Mouse (Mus musculus) ES-E14 (cell line): ENCODE results near the gene Rnaset2a.

Experiments used
- CHD2 ChIP-seq: IDR thresholded peaks from 2 replicates; pipeline ENCODE4 v1.6.1; 2014; ENCODE audit warnings: mild to moderate bottlenecking, low read depth, low read length, inconsistent platforms
- HCFC1 ChIP-seq: IDR thresholded peaks from 2 replicates; pipeline ENCODE4 v1.6.1; 2012; ENCODE audit warnings: low read length, inconsistent platforms, borderline replicate concordance; ENCODE audit not compliant: insufficient read depth
- ZC3H11A ChIP-seq: IDR thresholded peaks from 2 replicates; pipeline ENCODE4 v1.6.1; 2012; ENCODE audit warnings: low read depth, mild to moderate bottlenecking, inconsistent platforms, low read length, borderline replicate concordance
- ZNF384 ChIP-seq: IDR thresholded peaks from 2 replicates; pipeline ENCODE4 v1.6.1; 2012; ENCODE audit warnings: low read depth, low read length, inconsistent platforms

GRCm38 (mm10) chr17:8195685-8196376 lies 47.9 kb upstream of the Rnaset2a start:
- no peak for TF ChIP-seq ZNF384
- TF ChIP-seq HCFC1, result no peak
- TF ChIP-seq CHD2, result no peak
- TF ChIP-seq ZC3H11A, result no peak
